Mouse (Mus musculus) adipocyte (in vitro differentiated cells): ENCODE data around the gene Chmp2a.

Source experiments
- DNase-seq: peaks from one replicate; pipeline ENCODE4 v3.0.0-alpha.2; 2016; ENCODE audit warnings: low spot score

The Chmp2a gene

DNA sequence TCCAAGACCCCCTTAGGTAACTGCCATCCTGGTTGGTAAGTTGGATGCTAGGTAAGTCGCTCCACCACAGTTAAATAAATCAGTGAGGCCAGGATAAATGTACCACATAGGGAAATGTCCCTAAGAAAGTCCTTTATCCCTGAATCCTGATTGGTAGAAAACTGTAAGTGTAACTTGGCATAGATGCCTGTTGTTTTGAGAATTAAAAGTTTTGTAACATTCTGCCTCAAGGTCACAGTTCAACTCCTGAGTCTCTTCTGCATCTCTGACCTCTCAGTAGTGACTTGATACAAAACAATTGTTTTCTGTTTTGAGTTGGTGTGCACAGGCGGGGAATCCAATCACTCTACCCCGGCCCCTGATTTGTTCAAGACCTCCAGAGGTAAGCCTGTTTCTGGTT lies 35.8 kb downstream of the Chmp2a start, which contains the start of gene Trim28:
TSS of gene Trim28 (plus strand) at position 264 of the 400 bp plus-strand sequence.
- peak; percentile 35 for DNase-seq

DNA sequence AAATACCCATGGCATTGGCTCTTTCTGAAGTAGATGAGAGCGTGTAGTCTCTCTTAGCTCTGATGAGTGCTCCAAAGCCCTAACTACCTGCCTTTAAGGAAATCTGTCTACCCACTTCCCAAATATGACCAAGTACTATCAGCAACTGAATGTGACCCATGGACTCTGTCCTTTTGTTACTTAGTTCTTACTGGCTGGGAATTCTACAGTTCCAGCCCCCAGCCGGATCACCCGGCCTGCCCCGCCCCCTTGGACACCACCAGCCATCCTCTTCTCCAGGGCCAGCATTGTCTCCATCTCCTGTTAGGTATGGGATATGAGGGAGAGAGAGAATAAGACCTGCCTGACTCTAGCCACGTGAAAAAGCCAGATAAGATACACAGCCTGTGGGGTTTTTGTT lies 36.6 kb downstream of the Chmp2a start, which contains the start of gene Slc27a5:
TSS of gene Slc27a5 (minus strand) at position 140 of the 400 bp plus-strand sequence.
- no peak for DNase-seq

DNA sequence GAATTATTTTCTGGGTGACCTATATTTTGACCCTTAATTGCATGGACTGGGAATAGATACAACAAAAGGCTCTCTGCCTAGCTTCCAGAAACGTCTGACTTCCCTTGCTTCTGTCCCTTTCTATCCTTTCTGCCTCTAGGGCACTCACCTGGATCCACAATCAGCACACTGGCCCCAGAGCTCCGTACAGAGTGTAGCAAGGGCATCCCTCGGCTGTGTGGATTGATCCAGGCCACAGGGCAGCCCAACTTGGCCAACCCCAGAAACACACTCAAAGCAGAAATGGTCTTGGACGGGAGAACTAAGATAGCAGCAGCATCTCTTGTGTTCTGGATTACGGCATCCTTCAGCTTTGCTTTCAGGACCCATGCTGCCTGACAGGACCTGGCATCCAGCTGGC lies 37.4 kb downstream of the Chmp2a start:
- DNase-seq, result no peak

DNA sequence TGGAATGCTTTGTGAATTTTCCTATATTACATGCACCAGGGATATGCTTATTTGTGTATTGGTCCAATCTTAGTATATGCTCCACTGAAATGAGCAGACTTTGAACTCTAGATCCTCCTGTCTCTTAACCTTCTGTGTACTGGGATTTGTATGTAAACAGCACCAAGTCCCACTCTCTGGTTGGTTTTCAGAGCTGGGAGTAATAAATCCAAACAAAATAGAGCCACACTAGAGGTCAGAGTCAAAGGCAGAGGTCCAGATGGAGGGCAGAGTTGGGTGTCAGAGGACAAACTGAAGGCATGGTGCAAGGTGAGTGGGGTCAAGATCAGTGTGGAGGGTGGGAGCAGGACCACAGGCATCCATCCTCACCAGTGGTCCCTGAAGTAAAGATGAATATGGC lies 38.7 kb downstream of the Chmp2a start:
- no peak for DNase-seq

DNA sequence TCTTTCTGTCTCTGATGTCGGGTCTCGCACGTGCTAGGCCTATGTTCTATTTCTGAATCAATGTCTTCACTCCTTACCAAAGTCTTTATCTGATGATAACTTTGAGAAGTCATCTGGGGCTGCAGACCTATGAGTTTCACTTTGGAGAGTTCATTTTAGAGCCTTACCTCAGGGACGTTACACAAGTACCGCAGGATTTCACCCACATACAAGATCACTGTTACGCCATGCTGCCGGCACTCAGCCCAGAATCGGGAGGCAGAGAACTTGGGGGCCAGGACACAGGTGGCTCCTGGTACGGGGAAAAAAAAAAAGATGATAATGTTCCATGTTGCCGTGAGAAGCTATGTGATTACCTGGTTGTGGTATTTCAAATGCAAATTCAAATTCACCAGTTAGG lies 41.5 kb downstream of the Chmp2a start:
- no peak for DNase-seq

DNA sequence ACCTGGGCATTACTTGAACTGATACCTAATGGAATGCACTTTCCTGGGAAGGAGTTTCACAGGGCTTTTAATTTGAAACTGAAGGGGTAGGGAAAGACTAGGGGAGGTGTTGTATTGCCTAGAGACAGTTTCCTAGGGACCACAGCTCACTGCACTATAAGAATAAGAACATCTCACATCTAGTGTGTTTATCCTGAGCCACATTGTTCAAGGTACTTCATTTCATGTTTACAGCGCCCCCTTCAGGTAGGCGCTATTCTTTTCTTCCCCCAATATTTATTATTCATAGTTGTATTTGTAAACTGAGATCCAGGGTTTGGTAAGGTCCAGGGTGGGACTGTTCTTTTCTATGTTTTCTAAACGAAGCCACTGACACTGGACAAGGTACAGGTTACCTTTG lies 42.4 kb downstream of the Chmp2a start:
- DNase-seq, result no peak

DNA sequence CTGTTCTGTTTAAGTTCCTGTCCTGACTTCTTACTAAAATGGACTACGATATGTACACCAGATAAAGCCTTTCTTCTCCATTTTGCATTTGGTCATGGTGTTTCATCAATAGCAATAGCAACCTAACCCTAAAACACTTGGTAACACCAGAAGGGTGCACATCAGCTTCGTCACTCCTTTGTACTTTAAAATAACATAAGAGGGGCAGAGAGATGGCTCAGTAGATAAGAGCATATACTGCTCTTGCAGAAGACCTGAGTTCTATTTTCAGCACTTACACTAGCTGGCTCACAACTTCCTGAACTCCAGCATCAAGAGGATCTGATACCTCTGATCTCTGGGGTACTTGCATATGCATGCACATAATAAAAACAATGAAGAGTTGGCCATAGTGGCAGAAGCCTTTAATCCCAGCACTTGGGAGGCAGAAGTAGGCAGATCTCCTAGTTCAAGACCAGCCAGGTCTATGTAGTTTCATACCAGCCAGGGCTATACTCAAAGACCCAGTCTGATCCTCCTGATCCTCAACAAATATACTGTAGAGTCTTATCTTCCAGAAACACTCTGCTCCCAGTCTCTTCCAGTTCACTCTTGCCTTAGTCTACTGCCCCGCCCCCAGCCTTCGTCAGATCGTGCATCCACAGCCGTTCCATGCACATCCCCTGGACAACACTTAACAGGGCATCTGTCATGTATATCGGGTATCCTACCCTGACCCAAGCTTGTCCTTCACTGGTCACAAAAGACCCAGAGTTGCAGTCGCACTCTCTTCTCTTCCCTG lies 47.0 kb downstream of the Chmp2a start:
- DNase-seq, result no peak

DNA sequence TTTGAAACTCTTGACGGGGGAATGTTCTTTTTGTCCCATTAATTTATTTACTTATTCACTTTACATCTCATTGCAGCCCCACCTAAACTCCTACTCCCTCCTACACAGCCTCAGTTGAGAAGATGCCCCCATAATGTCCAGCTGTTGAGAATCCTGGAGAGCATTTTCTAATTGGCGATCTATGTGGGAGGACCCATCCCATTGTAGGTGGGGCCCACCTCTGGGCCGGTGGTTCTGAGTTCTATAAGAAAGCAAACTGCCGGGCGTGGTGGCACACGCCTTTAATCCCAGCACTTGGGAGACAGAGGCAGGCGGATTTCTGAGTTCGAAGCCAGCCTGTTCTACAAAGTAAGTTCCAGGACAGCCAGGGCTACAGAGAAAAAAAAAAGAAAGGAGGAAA lies 47.7 kb downstream of the Chmp2a start:
- no peak for DNase-seq

DNA sequence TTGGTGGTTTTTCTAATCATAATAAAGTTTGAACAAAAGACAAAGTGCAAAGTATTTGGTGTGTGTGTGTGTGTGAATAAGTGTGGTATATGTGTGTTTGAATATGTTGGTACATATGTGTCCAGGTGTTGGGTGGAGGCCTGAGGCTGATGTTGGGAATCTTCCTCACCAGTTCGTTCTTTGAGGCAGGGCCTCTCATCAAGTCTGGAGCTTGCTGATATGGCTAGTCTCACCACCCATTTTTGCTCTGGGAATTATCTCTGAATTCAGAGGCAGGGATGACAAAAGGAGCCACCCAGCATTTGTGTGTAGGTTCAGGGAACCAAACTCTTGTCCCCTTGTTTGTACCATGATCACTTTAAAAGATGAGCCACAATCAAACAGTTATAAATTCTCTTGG lies 48.9 kb downstream of the Chmp2a start:
- no peak for DNase-seq
